Mouse (Mus musculus): ENCODE data around the gene Rnf183. TPM values are rescaled to one million over a fixed set of nuclear protein-coding genes. Genes with fewer than 3 reads are reported as not detected.

Rnf183 gene
- total and polyA plus RNA-seq, 3 experiments = not detected

GRCm38 (mm10) chr4:62475131-62475530 is 40.1 kb upstream of the Rnf183 start:
- no peak overlapping the region for H3K4me3 ChIP-seq (ENCODE audit: low read depth, low read length)
- H3K4me1 ChIP-seq (ENCODE audit: insufficient read depth, low read depth, low read length) = peaks cover 13% of the 10 kb centered on the region
- 0 out of 2 replicates have a peak, but pooled peaks cover 2% of the 10 kb centered on the region for H3K27me3 ChIP-seq (ENCODE audit: insufficient read depth, low read length)
- DNase-seq (ENCODE audit: low spot score) (no peak), ATAC-seq (ENCODE audit: extremely low read depth, insufficient number of reproducible peaks, low FRiP score, poor library complexity, severe bottlenecking) (no peak)
- TF ChIP-seq GATA2 (IDR thresholded peaks at IDR 0.05; ENCODE audit: borderline replicate concordance, low read depth, low read length) = no peak
- no peak for TF ChIP-seq POLR2AphosphoS5 (IDR thresholded peaks at IDR 0.05; ENCODE audit: insufficient replicate concordance, low read depth, low read length)
- TF ChIP-seq GATA1 (IDR thresholded peaks at IDR 0.05; ENCODE audit: borderline replicate concordance, low read length) = no peak
- TF ChIP-seq CTCF (IDR thresholded peaks at IDR 0.05; ENCODE audit: low read depth, low read length) = no peak
- no peak for TF ChIP-seq TAL1 (conservative IDR thresholded peaks at IDR 0.05; ENCODE audit: low read depth, low read length)
- no peaks in the 10 kb centered on the region for H3K36me3 ChIP-seq (replicated peaks)
- no peaks in the 10 kb centered on the region for H3K9me3 ChIP-seq (replicated peaks)

GRCm38 (mm10) chr4:62472071-62472470 is 37.0 kb upstream of the Rnf183 start:
- no peak for ATAC-seq (ENCODE audit: extremely low read depth, insufficient number of reproducible peaks, low FRiP score, poor library complexity, severe bottlenecking)

GRCm38 (mm10) chr4:62470598-62471051 is 35.6 kb upstream of the Rnf183 start, which contains the start of gene Wdr31:
Gene Wdr31, minus strand, starts transcription at chr4:62470896.
- H3K4me3 ChIP-seq (ENCODE audit: low read depth, low read length) = peak within 1 kb of the TSS; percentile 72
- TF ChIP-seq GATA2 (IDR thresholded peaks at IDR 0.05; ENCODE audit: borderline replicate concordance, low read depth, low read length) = no peak
- no peak for TF ChIP-seq GATA1 (IDR thresholded peaks at IDR 0.05; ENCODE audit: borderline replicate concordance, low read length)
- TF ChIP-seq TAL1 (conservative IDR thresholded peaks at IDR 0.05; ENCODE audit: low read depth, low read length) = no peak
- TF ChIP-seq CTCF (IDR thresholded peaks at IDR 0.05; ENCODE audit: low read depth, low read length) = no peak
- TF ChIP-seq POLR2AphosphoS5 (IDR thresholded peaks at IDR 0.05; ENCODE audit: insufficient replicate concordance, low read depth, low read length) = no peak
- H3K4me1 ChIP-seq (ENCODE audit: insufficient read depth, low read depth, low read length) = peaks cover 8% of the 10 kb centered on the region
- H3K9me3 ChIP-seq (replicated peaks) = no peaks in the 10 kb centered on the region
- no peaks in the 10 kb centered on the region for H3K27me3 ChIP-seq (ENCODE audit: insufficient read depth, low read length)
- H3K36me3 ChIP-seq (replicated peaks) = no peaks in the 10 kb centered on the region
- peak; percentile 70 for ATAC-seq (ENCODE audit: extremely low read depth, insufficient number of reproducible peaks, low FRiP score, poor library complexity, severe bottlenecking)
- peak; percentile 32 for DNase-seq (ENCODE audit: low spot score)

More at GRCm38 (mm10) chr4:62472071-62472470, 37.0 kb upstream of the Rnf183 start:
- Histone ChIP-seq H3K36me3 (replicated peaks) (no peaks in the 10 kb centered on the region), H3K27me3 (ENCODE audit: insufficient read depth, low read length) (no peaks in the 10 kb centered on the region), H3K4me1 (ENCODE audit: insufficient read depth, low read depth, low read length) (peaks cover 13% of the 10 kb centered on the region), H3K4me3 (ENCODE audit: low read depth, low read length) (no peak overlapping the region), H3K9me3 (replicated peaks) (no peaks in the 10 kb centered on the region)
- TF ChIP-seq CTCF (IDR thresholded peaks at IDR 0.05; ENCODE audit: low read depth, low read length) (no peak), GATA1 (IDR thresholded peaks at IDR 0.05; ENCODE audit: borderline replicate concordance, low read length) (no peak), TAL1 (conservative IDR thresholded peaks at IDR 0.05; ENCODE audit: low read depth, low read length) (no peak), GATA2 (IDR thresholded peaks at IDR 0.05; ENCODE audit: borderline replicate concordance, low read depth, low read length) (no peak), POLR2AphosphoS5 (IDR thresholded peaks at IDR 0.05; ENCODE audit: insufficient replicate concordance, low read depth, low read length) (no peak)
- DNase-seq (ENCODE audit: low spot score) = no peak

- no peak for ATAC-seq (ENCODE audit: extremely low read depth, insufficient number of reproducible peaks, low FRiP score, poor library complexity, severe bottlenecking)
- no peak for DNase-seq (ENCODE audit: low spot score)
- TF ChIP-seq CTCF (IDR thresholded peaks at IDR 0.05; ENCODE audit: low read depth, low read length) (no peak), GATA1 (IDR thresholded peaks at IDR 0.05; ENCODE audit: borderline replicate concordance, low read length) (no peak), GATA2 (IDR thresholded peaks at IDR 0.05; ENCODE audit: borderline replicate concordance, low read depth, low read length) (no peak), TAL1 (conservative IDR thresholded peaks at IDR 0.05; ENCODE audit: low read depth, low read length) (no peak), POLR2AphosphoS5 (IDR thresholded peaks at IDR 0.05; ENCODE audit: insufficient replicate concordance, low read depth, low read length) (no peak)
- Histone ChIP-seq H3K27me3 (ENCODE audit: insufficient read depth, low read length) (no peaks in the 10 kb centered on the region), H3K4me1 (ENCODE audit: insufficient read depth, low read depth, low read length) (peaks cover 8% of the 10 kb centered on the region), H3K36me3 (replicated peaks) (no peaks in the 10 kb centered on the region), H3K4me3 (ENCODE audit: low read depth, low read length) (no peak overlapping the region), H3K9me3 (replicated peaks) (no peaks in the 10 kb centered on the region)
These were observed 33.1 kb upstream of the Rnf183 start for GRCm38 (mm10) chr4:62468158-62468557.

GRCm38 (mm10) chr4:62463124-62463523 is 28.1 kb upstream of the Rnf183 start:
- Histone ChIP-seq H3K4me1 (ENCODE audit: insufficient read depth, low read depth, low read length) (no peaks in the 10 kb centered on the region), H3K4me3 (ENCODE audit: low read depth, low read length) (no peak overlapping the region), H3K36me3 (replicated peaks) (no peaks in the 10 kb centered on the region), H3K27me3 (ENCODE audit: insufficient read depth, low read length) (no peaks in the 10 kb centered on the region), H3K9me3 (replicated peaks) (no peaks in the 10 kb centered on the region)
- DNase-seq (ENCODE audit: low spot score) (no peak), ATAC-seq (ENCODE audit: extremely low read depth, insufficient number of reproducible peaks, low FRiP score, poor library complexity, severe bottlenecking) (no peak)
- TF ChIP-seq GATA2 (IDR thresholded peaks at IDR 0.05; ENCODE audit: borderline replicate concordance, low read depth, low read length) = no peak
- no peak for TF ChIP-seq TAL1 (conservative IDR thresholded peaks at IDR 0.05; ENCODE audit: low read depth, low read length)
- TF ChIP-seq POLR2AphosphoS5 (IDR thresholded peaks at IDR 0.05; ENCODE audit: insufficient replicate concordance, low read depth, low read length) = no peak
- TF ChIP-seq CTCF (IDR thresholded peaks at IDR 0.05; ENCODE audit: low read depth, low read length) = no peak
- no peak for TF ChIP-seq GATA1 (IDR thresholded peaks at IDR 0.05; ENCODE audit: borderline replicate concordance, low read length)

- H3K4me1 ChIP-seq (ENCODE audit: insufficient read depth, low read depth, low read length) = no peaks in the 10 kb centered on the region; the same call in 1 of the 2 replicates
- no peaks in the 10 kb centered on the region for H3K36me3 ChIP-seq (replicated peaks)
- no peak for DNase-seq (ENCODE audit: low spot score)
- H3K4me3 ChIP-seq (ENCODE audit: low read depth, low read length) = no peak overlapping the region
- peaks cover 3% of the 10 kb centered on the region; the same call in 1 of the 2 replicates for H3K27me3 ChIP-seq (ENCODE audit: insufficient read depth, low read length)
- no peak for TF ChIP-seq POLR2AphosphoS5 (IDR thresholded peaks at IDR 0.05; ENCODE audit: insufficient replicate concordance, low read depth, low read length)
- no peak for TF ChIP-seq GATA1 (IDR thresholded peaks at IDR 0.05; ENCODE audit: borderline replicate concordance, low read length)
- no peak for TF ChIP-seq TAL1 (conservative IDR thresholded peaks at IDR 0.05; ENCODE audit: low read depth, low read length)
- no peak for TF ChIP-seq CTCF (IDR thresholded peaks at IDR 0.05; ENCODE audit: low read depth, low read length)
- TF ChIP-seq GATA2 (IDR thresholded peaks at IDR 0.05; ENCODE audit: borderline replicate concordance, low read depth, low read length) = no peak
- ATAC-seq (ENCODE audit: extremely low read depth, insufficient number of reproducible peaks, low FRiP score, poor library complexity, severe bottlenecking) = no peak
- H3K9me3 ChIP-seq (replicated peaks) = no peaks in the 10 kb centered on the region
These were observed 25.3 kb upstream of the Rnf183 start for GRCm38 (mm10) chr4:62460348-62460747.
